Mouse (Mus musculus) adrenal gland, postnatal 36 days (tissue): ENCODE measurements around the gene Lrrc42. TPM values are rescaled to one million over a fixed set of nuclear protein-coding genes. Genes with fewer than 3 reads are reported as not detected.

Source experiments
- DNase-seq, 2 experiments: peaks; one replicate each; pipeline ENCODE4 v3.0.0; 2021; ENCODE audit warnings: mixed read lengths in 1 of 2
- total RNA-seq, 2 experiments: library from RNA; stranded (reverse); gene quantifications; 2 replicates each; pipeline ENCODE4 v1.2.3; 2021

The Lrrc42 gene
- total RNA-seq, 2 experiments from 2014 or later: 28.8 to 30.5 TPM

DNA sequence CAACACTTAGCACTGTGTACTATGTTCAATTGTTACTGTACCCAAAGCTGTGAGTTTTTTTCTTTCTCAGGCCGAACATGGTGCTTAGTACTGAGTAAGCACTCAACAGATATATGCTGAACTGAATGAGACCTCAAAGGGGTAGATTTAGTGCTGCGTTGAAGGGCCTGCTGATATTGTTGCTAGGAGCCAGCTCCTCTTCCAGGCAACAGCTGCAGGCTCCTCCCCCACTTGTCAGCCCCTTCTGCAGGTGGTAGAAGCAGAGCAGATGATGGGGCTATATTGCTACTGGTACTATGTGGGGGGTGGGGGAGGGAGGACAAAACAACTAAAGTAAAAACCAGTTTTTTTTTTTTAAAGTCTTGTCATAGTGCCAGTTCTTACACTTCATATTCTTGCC is 3.9 kb downstream of the Lrrc42 start:
- DNase-seq: no peak

- no peak for DNase-seq
Measured at GRCm38 (mm10) chr4:107248061-107248460, 5.3 kb downstream of the Lrrc42 start.

DNA sequence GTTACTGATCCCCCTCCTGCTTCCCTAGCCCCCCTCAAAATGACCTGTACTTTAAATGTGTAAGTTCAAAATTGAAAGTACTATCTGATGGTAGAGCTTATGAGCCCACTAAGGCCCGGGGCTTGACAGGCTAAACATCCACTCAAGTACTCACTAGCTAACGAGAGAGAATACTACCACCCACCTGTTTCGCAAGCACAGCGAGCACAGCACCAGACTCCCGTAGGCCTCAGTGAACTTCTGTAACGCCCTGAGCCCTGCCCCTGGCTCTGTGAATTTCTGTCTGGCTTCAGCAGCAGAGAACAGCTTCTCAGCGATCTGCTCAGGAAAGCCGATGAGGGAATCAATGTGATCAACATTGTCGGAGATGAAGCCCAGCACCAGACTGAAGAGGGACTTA is 6.2 kb downstream of the Lrrc42 start:
- no peak for DNase-seq

DNA sequence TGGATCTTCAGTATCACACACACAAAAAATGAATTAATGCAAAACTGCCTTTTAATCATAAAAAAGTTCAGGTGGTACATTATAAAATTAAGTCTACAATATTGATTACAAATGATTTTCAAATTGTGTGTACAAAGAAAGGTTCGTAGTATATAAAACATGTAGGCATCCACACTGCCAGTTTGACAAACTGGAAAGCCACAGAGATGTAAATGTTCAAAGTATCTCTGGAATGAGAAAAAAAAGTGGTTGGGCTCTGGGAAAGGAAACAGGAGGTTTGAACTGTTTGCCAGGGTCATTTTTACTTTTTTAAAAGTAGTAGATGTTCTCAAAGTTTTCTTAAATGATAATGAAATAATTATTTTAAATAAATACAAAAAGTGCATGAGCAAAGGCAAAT is 7.3 kb downstream of the Lrrc42 start:
- DNase-seq: no peak

GRCm38 (mm10) chr4:107245368-107245767 is 8.0 kb downstream of the Lrrc42 start:
- DNase-seq: no peak

DNA sequence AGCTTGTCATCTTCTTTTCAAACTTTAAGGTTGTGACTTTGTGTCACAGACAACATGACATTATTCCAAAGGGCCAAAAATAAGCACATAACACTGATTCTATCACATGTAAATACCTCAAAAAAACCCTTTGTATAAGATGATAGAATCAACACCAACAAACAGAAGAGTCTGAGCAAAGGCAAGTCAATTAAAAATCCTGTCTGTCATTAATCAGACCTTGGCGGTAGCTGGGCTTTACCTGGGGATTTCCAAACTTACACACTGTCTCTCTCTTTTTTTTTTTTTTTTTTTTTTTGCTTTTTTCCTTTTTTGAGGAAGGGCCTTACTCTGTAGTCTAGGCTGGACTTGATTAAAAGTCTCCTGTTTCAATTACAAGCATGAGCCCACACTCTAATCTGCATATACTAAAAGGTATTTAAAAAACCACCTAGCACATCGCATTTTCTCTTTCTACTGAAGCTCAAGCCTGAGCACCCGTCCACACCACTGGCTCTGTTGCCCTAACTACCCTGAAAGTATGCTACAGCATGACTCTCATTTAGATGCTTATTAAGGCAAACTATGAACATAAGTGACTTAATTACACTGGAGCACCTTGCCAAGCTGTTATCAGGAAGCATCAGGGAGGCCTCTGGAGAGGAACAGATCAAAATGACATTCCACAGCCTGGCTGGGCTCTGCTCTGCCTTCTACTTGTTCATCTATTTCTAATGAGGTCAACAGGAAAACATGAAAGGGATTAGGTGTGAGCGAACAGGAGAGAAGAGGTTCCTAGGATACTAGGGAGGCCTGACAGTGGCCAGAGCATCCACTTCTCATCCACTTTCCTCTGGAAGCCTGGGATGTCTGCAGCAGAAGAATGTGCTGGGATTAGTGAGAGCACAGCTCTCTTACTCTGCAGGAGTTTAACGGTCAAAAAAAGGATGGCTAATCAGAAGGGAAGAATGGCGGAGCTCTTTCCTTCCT is 9.7 kb downstream of the Lrrc42 start:
- no peak for DNase-seq

GRCm38 (mm10) chr4:107240196-107240595 is 13.1 kb downstream of the Lrrc42 start:
- DNase-seq: no peak

DNA sequence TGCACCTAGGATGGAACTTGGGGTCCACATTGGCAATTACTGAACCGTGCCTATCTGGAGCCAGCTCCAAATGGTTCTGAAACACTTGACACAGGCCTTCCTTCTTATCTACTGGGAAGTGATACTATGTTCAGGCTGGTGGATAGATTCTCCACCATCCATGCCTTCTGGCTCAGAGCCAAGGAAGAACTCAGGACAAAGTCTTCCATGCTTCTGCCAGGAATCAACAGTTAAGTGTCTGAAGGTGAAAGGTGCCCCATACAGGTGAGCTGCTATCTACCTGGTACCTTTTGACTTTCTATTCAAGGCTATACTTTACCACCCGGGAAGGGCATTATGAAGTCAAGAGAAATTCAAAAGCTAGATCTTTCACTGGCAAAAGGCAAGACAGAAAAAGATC is 15.1 kb downstream of the Lrrc42 start:
- no peak for DNase-seq

GRCm38 (mm10) chr4:107232219-107232618 is 21.1 kb downstream of the Lrrc42 start:
- no peak for DNase-seq

DNA sequence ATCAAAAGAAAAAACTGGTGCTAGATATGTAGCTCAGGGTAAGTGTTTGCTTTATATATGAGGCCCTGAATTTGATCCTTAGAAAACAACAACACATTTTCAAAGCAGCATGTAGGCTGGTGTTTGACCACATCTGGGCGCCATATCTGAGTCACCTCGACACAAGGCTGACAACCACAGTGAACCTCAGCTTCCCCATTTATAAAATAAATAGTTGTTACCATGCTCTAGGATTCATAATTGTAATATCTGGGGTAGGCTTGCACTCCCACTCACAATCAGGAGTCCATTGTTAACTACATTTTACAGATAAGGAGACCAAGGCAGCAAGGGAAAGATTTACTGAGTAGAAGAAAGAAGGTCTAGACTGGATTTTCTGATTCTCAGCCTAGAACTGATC is 27.0 kb downstream of the Lrrc42 start:
- DNase-seq: no peak

DNA sequence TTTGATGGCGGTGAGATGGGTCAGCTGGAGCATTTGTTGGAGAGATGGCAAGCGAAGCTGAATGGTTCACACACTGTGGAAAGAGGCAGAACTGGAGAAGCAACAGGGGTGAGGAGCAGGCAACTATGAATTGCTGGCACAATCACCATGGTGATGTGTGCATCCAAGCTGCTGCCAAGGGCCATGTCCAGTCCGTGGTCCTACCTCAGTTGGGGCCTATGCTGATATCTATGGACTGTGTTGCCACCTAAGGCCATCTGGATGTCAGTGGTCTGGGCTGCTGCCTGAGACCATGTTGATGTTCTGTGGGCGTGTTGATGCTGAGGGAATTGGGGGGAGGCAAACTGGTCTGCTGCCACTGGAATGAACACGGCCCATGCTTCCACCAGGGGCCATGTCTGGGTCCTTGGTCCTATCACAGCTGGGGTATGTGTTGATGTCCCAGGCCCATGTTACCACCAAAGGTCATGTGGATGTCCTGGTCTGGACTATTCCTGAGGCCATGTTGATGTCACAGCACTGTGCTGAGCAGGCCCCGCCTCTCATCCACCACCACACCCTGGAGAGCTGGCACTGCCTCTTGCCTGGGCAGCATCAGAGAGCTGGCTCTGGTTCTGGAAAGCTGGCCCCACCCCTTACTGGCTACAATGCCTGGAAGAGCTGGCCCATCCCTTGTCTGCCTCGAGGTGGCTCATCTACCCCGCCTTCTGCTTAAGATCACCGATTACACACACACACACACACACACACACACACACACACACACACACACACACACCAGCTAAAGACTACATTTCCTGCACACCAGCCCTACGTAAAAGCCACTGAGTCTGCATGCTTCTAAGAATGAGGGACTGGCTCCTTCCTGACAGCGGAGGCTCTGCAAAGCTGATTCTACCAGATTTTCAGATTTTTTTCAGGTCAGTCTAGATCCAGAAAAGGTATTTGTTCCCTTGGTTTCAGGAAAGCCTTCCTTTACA is 29.8 kb downstream of the Lrrc42 start:
- DNase-seq: peak; percentile 25 to 53

- DNase-seq: peak in 1 of 2 experiments; percentile 14
Measured at GRCm38 (mm10) chr4:107221524-107221923, 31.8 kb downstream of the Lrrc42 start.

DNA sequence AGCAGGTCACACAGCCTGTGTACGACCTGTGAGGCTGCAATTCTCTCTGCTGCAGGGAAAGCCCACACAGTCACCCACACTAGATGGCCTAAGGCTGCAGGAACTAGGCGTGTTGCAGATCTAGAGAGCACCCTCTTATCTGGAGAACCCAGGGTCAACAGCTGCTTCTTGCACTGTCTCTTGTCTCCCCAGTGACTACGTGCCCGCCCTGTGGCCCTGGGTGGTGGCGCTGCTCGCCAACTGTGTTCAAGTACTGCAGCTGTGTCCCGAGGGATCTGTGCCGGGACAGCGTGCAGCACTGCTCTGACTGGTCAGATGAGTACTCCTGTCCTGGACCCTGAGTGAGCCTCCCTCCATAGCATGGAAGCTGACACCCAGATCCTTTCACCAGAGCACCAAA is 35.8 kb downstream of the Lrrc42 start:
- peak; percentile 39 to 56 for DNase-seq

DNA sequence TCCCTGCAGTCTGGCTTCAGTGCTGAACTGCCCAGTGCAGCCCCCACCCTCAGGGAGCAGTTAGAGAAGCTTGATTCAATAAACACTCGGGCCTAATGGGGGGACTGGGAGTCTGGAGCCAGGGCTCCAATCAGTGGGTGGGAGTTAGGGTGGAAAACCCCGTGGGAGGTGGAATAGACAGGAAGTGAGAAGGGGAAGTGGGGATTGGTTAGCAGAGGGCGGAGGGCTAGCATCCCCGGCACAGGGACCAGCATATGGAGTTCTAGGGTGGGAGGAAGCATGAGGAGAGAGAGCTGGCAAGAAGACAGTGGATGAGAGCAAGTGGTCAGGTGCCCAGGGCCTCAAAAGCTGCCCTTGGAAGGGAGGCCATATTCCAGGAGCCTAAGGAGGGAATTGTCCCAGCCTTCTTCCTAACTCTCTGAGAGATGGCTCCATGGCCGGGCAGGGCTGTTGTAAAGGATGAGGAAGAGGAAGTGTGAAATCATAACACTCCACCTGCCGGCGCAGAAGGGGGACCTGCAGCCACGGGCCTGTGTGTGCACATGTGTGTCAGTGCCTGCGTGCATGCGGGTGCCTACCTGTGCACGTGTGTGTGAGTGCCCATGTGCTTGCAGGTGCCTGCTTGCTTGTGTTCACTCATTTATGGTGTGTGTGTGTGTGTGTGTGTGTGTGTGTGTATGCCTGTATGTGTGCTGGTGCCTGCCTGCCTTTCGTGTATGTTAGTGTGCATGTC is 39.9 kb downstream of the Lrrc42 start:
- no peak for DNase-seq

DNA sequence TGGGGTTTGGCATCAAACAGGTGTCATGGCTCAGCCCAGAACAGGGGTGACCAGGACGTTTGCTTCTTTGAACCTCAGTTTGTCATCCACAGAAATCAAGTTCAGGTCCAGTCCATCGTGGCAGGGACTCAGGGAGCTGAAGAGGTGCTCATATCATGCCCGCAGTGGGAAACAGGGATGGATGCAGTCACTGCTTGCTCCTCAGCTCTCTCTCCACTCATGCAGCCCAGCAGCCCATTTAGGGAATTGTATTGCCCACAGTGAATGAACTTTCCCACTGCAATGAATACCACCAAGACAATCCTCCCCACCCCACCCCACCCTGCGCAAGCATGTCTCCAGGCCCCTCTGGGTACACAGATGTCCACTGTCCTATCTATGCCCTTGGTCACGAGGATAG is 41.4 kb downstream of the Lrrc42 start:
- DNase-seq: no peak

- DNase-seq: no peak
Measured at GRCm38 (mm10) chr4:107211465-107211864, 41.9 kb downstream of the Lrrc42 start.

- no peak for DNase-seq
Measured at GRCm38 (mm10) chr4:107210483-107211097, 42.7 kb downstream of the Lrrc42 start.

GRCm38 (mm10) chr4:107208880-107209279 is 44.5 kb downstream of the Lrrc42 start, which contains the start of gene Ldlrad1:
TSS of gene Ldlrad1 (plus strand) at chr4:107209180.
- DNase-seq: no peak

GRCm38 (mm10) chr4:107207016-107207415 is 46.3 kb downstream of the Lrrc42 start:
- DNase-seq: no peak

DNA sequence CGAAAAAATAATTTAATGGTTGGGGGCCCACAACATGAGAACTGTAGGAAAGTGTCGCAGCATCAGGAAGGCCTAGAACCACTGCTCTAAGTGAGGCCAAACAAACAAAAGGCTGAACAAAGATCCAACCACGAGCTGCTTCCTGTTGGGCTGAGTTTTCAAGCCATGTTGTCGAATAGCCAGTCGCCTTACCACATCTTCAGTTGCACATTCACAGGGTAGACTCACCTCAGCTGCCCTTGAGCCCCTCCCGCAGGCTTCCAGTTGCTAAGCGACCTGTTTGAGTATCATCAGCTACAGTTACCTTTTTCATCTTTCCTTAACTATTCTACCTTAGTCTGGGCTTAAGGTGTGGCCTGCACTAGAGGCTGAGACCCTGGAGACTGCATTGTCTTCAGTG is 50.3 kb downstream of the Lrrc42 start:
- DNase-seq: no peak

DNA sequence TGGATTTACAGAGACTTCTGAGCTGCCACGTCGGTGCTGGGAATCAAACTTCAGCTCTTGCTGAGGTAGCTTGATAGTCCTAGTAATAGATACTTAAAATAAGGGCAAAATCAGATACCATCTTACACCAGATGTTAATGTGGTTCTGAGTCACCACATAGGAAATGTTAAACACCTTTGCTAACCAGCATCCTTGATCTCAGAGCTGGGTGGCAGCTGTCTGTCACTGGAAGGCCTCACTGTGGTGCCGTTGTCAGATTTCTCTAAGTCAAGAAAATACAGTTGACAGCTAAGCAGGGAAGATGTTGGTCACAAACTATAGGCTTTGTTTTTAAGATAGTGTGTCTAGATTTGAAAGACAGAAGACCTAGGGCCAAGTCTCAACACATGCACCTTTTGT is 51.6 kb downstream of the Lrrc42 start:
- no peak for DNase-seq
